Mouse (Mus musculus) adrenal gland, postnatal 4 days (tissue): Measurements from ENCODE around the gene 4930595D18Rik. TPM values are rescaled to one million over a fixed set of nuclear protein-coding genes. Genes with fewer than 3 reads are reported as not detected.

ENCODE experiments used
- DNase-seq, 2 experiments: peaks; one replicate each; pipeline ENCODE4 v3.0.0; 2021 to 2022; ENCODE audit warnings: low spot score in 2 of 2, mixed read lengths in 2 of 2
- total RNA-seq, 2 experiments: library from RNA; stranded (reverse); gene quantifications; 2 replicates each; pipeline ENCODE4 v1.2.3; 2021

4930595D18Rik gene
- total RNA-seq, 2 experiments from 2014 or later = not detected

GRCm38 (mm10) chr12:111165831-111166591 lies 18.3 kb downstream of the 4930595D18Rik start, which contains the start of gene Traf3:
TSS of gene Traf3 (plus strand) at chr12:111166370.
- DNase-seq = peak; percentile 47 to 50

DNA sequence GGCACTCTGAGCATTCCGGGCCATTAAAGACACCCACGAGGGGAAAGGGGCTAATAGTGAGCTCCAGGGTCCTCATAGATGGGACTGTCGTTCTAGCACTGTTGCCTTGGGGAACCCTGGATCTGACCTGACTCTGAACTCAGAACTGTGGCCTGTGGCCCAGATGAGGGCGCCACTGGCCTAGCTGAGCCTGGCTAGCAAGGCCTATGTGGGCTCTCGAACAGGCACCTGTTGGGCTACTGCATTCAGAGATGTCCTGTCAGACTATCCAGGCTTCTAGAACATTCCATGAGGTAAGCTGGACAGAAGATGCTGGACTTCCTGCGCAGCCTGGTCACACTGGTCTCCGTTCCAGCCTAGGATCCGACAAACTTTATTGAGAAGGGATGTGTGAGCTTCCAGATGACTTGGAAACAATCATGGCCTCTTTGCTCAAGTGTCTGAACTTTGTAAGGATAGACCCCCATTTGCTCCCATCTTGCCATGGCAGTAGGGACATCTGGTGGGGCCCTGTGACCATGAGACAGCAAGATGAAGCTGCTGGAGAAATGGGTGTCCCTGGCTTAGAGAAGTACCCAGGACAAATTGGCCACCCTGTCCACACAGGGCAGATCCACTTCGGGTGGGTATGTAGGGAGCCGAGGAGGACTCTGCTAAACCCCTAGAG lies 19.0 kb downstream of the 4930595D18Rik start:
- DNase-seq = no peak

- peak; percentile 63 to 74 for DNase-seq
Measured at GRCm38 (mm10) chr12:111164310-111164751, 20.0 kb downstream of the 4930595D18Rik start.

GRCm38 (mm10) chr12:111162312-111163061 lies 21.8 kb downstream of the 4930595D18Rik start:
- DNase-seq = peak in 1 of 2 experiments; percentile 19

DNA sequence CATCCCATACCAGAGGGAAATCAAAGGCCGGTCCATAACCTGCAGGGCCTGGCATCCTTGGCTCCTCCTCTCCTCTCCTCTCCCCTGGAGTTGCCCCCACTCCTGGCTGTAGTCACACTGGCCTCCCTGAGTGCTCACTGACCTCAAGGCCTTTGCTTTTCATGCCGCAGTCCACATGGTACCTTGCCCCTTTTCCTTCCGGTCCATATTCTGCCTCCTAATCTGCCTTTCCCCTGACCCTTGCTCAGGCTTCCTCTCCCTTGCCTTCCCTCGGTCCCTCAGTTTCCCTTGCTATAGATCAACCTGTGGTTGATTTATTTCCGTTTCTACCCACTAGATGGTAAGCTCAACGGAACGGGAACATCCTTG lies 22.4 kb downstream of the 4930595D18Rik start:
- DNase-seq = no peak

DNA sequence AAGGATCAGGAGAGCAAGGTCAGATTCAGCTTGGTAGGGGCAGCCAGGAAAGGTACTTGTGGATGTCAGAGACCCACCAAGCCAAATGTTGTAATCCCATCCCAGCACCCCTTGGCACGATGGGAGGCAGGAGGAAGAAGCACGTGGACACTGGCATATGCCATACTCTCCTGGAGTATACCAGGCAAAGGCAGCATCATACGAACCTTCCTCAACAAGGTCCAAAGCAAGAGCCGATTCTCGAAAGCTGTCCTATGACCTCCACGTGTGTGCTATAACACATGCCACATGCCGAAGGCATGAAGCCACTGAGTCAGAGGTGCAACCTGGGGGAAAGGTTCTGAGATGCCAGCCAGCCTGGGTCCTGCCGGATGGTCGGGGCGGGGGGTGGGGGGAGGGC lies 23.4 kb downstream of the 4930595D18Rik start:
- DNase-seq = no peak

DNA sequence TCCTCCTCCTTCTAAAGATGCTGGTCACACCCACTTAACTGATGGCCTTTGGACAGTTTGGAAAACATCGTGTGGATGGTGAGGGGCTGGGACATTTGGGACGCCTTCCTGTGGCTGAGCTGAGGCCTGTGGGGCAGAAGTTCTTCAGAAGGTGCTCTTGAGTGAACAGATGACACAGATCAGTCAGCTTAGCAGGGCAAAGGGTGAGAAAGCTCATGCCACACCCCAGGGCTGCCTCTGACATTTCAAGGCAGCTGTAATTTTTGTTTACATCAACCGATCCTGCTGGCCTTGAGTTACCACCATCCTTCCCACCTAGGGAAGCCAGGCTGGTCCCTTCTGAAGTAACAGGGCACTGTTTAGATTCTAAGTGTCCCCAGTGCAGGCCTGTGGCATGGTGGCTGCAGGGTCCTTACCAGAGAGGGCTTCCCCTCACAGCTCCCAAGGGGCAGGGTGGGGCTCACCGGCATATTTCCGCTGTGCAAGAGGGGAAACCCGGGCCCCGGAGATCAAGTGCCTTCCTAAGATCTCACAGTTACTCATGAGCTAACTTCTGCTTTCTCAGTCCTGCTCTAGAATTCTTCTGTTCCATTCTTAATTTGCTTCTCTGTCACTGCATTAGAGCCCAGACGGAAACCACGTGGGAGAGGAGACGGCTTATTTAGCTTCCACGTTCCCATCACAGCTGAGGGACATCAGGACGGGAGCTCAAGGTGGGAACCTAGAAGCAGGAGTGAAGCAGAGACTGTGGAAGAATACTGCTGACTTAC lies 24.4 kb downstream of the 4930595D18Rik start:
- no peak for DNase-seq

GRCm38 (mm10) chr12:111155756-111156155 lies 28.5 kb downstream of the 4930595D18Rik start:
- DNase-seq = no peak

GRCm38 (mm10) chr12:111154641-111155040 lies 29.6 kb downstream of the 4930595D18Rik start:
- no peak for DNase-seq

GRCm38 (mm10) chr12:111153946-111154345 lies 30.3 kb downstream of the 4930595D18Rik start:
- DNase-seq = no peak

- DNase-seq = no peak
Measured at GRCm38 (mm10) chr12:111152981-111153710, 31.1 kb downstream of the 4930595D18Rik start.

GRCm38 (mm10) chr12:111152579-111152978 lies 31.7 kb downstream of the 4930595D18Rik start:
- no peak for DNase-seq

DNA sequence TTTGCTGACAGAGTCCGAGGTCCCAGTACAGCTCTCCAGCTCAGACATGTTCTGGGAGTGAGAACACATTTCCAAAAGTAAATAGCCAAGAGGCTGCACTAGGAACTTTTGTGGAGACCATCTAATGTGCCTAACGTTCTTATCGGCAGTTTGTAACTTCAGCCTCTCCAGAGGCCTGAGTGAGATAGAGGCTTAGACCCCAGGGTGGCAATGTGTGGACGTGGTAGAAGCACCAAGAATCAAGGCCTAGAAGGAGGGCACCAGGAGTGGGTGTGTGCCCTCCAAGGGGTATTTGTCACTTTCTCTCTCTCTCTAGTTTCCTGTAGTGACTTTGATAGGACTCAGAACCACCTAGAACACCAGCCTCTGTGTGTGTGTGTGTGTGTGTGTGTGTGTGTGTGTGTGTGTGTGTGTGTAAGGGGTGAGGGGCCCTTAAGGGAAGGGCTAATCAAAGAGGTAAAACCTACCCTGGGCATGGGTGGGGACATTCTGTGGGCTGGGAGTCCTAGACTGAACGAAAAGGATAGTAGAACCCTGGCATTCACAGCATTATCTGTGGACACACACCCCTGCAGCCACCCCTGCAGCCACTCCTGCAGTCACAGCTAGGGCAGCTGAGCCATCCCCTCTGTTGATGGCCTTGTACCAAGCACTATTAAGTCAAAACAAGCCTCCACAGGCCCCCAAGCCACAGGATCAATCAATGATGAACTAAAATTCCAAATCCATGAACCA lies 32.7 kb downstream of the 4930595D18Rik start:
- DNase-seq = no peak

GRCm38 (mm10) chr12:111150236-111150596 lies 34.1 kb downstream of the 4930595D18Rik start:
- DNase-seq = no peak

GRCm38 (mm10) chr12:111149495-111150235 lies 34.6 kb downstream of the 4930595D18Rik start:
- no peak for DNase-seq

GRCm38 (mm10) chr12:111145269-111145668 lies 39.0 kb downstream of the 4930595D18Rik start:
- no peak for DNase-seq

DNA sequence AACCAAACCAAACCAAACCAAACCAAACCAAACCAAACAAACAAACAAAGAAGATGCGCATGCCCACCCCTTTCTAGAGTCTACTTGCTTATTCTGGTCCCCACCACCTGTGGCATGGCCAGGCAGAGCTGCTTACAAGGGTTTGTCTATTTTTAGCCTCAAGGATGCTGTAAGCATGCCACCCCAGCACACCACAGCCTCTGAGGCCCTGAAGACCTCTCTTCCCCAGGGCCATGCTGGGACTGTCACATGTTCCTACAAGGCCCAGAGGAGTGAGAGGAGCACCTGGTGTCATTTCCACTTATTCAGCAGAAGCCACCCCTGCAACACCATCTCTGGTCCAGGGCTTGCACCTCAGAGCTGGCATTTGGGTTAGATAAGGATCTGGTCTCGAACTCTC lies 39.7 kb downstream of the 4930595D18Rik start:
- DNase-seq = no peak

GRCm38 (mm10) chr12:111143509-111144063 lies 40.7 kb downstream of the 4930595D18Rik start:
- DNase-seq = no peak
